Mouse (Mus musculus) thymus, adult 2 months (tissue): ENCODE data around the gene Gpc6.

Experiments
- CTCF ChIP-seq: fragments of 200-500 bp; IDR thresholded peaks from 2 replicates; pipeline ENCODE4 v1.5.1; 2012; ENCODE audit warnings: mild to moderate bottlenecking, control low read depth, low read length, moderate library complexity, borderline replicate concordance; ENCODE audit not compliant: control insufficient read depth, poor library complexity, insufficient read depth; ENCODE audit errors: extremely low read depth
- POLR2A ChIP-seq: fragments of 200-500 bp; IDR thresholded peaks from 2 replicates; pipeline ENCODE4 v1.6.1; 2012; ENCODE audit warnings: mild to moderate bottlenecking, low read length, control low read depth, moderate library complexity; ENCODE audit not compliant: control insufficient read depth, poor library complexity, insufficient read depth; ENCODE audit errors: extremely low read depth

- TF ChIP-seq CTCF (no peak), POLR2A (no peak)
Observed at GRCm38 (mm10) chr14:117053361-117053760, 128.2 kb downstream of the Gpc6 start.
